Mouse (Mus musculus): ENCODE measurements around the gene Ssr2. TPM values are rescaled to one million over a fixed set of nuclear protein-coding genes. Genes with fewer than 3 reads are reported as not detected.

The Ssr2 gene
- total RNA-seq, 2 experiments from 2014 or later, result 207 to 252 TPM

DNA sequence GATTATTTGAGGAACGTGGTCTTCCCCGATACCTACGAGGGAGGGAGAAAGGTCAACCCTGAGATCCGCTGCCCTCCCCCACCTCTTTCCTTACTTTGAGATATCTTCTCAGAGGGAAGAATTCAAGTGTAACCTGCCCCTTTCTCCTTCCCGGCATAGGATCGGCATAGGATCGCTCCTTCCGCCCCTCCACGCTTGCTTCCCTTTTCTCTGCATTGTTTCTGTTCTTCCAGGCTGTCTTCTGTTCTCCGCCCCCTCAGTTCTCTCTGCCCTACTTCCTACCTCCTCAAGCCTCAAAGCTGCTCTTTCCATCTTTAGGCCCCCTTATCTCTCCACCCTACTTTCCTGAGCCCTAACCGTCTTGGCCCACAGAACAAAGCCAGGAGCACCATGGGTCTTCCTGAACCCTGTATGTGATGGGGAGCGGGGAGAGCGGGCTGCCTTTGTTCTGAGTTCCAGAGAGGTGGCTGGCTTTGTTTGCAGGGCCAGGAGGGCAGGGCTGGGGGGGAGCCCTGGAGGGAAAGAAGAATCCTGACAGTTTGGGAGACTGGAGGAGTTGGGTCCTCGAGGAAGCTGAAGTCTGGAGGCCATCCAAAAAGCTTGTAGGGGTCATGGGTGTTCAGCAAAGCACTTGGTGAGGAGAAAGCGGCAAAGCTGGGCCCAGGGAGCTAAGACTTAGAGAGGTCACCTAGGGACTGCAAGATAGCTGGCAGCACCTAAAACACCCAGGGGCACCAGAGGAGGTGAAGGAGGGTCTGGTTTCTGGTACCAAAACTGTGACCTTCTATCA lies 47.9 kb downstream of the Ssr2 start:
- DNase-seq, result peak in 1 of 2 experiments; percentile 34

DNA sequence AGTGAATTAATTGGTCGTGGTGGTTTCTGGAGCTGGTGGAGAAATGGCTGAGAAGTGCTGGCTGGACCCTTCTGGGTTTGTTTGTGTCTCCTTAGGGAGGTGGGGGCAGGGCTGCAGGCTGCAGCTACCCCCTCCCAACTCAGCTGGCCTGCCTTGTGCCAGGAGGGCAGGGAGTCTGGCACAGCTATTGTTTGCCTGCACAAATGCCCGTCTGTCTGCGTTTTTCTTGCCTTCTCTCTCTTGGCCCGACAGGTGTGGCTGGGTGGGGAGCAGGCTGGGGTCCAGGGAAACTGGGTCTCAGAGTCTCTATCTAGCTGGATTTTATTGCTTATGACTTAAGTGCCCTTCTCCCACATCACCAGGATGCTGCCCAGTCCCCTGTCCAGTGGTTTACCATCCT lies 48.6 kb downstream of the Ssr2 start:
- DNase-seq, result no peak

DNA sequence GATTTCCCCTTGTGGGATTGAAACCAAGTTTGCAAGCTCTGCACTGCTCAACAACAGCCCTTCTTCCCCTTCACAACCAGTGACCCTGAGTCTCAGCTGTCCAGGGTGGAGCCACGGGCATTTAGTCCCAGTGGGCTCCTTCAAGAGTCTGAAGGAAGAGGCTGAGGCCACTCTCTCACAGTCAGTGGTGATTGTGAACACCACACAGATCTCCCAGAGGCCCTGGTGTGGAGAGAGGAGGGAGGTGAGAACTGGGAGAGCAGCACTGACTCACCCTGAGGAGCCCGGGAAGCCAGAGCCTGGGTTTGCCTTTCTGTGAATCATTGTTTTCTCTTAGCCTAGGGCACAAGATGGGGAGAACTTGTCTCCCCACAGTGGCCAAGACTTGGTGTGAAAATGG lies 49.3 kb downstream of the Ssr2 start:
- peak in 1 of 2 experiments; percentile 33 for DNase-seq

DNA sequence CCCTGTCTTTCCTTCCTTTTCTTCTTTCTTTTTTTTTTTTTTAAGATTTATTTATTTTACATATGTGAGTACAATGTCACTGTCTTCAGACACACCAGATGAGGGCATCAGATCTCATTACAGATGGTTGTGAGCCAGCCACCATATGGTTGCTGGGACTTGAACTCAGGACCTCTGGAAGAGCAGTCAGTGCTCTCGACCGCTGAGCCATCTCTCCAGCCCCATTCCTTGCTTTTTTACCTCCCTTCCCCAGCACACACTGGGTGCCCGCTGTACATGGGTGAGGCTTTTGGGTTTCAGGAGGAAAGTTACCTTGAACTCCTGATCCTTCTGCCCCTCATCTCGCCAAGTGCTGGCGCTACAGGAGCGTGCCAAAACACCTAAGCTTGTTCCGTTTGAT lies 49.9 kb downstream of the Ssr2 start:
- no peak for DNase-seq

DNA sequence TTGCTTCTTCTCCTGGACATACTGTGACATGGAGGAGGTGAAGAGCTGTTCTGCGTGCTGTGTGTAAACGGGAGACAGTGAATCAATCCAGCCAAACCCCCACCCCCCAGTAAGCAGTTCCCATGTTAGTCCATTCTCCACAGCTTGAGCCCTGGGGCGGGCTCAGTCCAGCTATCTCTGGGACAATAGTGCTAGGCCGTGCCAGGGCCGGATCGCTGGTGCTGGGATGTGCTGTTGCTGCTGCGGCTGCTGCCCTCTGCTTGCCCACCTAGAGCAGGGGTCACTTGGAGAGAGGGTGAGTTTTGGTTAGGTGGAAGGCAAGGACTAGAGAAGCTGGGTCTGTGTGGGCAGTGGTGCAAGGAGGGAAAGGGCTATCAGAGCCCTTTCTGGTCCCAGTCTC lies 50.6 kb downstream of the Ssr2 start:
- no peak for DNase-seq

DNA sequence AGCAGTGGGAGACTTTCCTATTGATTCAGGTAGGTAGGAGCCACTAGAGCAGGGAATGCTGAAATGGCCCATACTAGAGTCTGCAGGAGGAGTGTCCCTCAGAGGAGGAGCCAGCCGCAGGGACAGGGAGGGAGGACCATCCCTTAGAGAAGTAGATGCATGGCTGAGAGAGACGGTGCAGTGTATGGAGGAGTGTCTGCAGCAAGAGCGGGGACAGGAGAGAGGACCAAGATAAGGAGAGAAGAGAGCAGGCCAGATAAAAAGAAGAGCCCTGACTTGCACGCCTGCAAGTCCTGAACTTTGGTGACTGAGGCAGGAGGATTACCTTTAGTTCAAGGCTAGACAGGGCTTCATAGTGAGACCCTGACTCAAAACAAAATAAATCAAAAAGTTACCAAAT lies 51.4 kb downstream of the Ssr2 start:
- DNase-seq, result no peak

DNA sequence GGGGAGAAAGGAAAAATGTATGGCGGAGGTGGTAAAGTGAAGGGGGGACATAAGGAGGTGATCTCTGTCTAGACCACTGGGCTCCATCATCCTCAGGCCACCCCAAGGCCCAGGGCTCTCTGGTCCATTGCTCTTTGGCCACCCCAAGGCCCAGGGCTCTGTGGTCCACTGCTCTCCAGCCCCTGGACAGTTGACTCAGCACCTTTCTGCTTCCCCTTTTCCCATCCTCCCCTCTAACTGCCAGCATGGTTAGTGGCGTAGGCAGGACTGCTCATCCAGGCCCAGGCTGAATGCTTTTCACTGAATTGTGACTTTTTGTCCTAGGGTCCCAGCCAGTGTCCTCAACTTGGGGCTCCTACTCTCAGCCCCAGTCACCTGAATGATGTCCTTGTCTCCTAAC lies 51.9 kb downstream of the Ssr2 start:
- no peak for DNase-seq

DNA sequence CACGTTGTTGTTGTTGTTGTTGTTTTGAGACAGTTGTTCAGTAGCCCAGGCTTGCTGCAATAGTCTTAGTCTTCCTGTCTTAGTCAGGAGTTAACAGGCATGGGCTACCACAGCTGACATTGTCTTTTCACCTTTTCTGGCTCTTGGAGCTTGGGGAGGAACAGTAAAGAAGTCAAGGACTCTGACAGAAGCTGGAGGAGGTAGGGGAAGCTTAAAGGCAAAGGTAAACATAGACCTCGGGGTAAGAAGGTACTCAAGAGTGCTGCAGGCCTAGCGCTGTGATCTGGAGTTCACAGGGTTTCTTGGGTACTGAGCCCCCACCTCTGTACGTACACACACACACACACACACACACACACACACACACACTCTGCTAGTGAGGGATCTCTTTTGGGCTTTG lies 53.1 kb downstream of the Ssr2 start:
- no peak for DNase-seq

DNA sequence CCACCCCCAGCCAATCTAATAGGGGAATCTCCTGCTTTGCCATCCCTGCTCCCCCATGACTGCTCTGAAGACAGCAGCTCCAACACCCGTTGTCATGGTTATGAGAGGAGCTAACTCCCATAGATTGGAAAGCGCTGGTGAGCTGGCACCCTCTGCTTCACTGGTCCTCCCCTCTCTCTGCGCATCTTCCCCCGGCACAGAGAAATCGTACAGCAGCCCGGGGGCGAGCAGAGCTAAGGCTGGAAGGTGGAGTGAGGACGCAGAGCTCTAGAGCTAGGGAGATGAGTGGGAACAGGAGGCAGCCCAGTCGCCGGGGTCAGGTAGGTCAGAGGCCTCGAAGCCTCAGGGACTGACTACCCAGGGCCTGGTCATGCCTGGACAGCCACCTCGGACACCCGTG lies 53.6 kb downstream of the Ssr2 start:
- DNase-seq, result no peak

DNA sequence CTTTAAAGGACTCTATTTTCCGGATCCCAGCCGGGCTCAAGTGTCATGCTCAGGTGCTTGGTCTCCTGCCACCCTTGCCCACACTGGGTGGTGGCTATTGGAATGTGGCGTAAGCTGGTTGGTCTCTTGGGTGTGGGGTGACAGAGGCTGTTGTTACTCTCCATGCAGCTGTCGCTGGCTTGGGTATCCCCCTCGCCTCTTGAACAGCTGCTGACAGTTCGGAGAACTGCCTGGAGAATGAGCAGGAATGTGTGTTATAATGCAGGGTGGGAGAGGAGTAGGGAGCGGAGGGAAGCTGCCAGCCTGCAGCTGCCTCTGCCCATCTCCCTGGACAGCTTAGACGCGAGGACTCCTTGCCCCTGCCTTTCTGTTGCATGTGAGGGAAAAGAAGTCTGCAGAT lies 54.3 kb downstream of the Ssr2 start:
- no peak for DNase-seq

DNA sequence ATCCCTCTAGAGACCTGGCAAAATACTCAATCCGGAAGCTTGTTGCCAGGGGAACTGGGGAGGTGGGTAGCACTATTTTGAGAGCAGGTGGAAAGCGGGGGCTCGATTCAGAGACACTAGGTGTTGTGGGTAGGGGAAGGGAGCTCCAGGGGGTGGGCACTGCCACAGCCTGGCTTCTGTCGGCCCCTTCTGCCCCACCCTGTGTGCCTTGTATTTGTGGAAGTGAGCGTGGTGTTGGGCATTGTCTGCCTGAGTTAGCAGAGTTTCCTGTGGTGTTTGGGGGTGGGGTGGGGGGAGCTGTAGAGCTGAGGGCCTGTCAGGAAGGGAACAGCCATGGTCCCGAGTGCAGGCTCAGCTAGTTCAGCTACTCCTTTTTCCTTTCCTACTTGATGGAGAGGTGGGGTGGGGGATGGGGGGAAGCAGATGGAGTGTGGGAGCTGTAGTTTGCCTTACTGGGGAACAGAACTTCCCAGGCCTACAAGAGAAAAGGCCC lies 55.2 kb downstream of the Ssr2 start:
- peak; percentile 29 to 60 for DNase-seq

DNA sequence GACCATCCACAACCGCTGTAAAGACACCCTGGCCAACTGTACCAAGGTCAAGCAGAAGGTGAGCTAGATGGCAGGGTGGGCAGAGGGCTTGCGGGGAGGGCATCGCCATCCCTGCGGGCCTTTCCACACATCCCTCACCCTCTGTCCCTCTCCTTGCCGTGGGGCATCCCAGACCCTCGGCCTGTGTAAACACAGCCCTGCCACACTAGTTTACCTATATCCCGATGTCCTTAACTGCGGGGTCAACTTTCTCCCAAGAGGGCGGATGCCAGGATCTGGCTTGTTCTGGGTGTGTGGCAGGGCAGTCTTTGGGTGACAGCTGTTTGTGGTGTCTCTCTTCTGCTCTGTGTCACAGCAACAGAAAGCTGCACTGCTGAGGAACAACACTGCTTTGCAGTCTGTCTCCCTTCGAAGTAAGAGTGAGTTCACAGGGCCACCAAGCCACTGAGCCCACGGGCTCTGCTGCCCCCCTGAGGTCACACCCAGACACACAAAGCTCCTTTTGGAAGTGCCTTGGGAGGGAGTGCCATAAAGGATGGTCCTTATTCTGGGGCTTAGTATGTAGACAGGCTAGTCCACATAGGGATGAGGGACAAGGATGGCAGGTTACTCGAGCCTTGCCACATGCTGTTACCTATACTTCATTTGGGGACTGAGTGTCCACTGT lies 56.4 kb downstream of the Ssr2 start:
- peak; percentile 43 to 47 for DNase-seq

DNA sequence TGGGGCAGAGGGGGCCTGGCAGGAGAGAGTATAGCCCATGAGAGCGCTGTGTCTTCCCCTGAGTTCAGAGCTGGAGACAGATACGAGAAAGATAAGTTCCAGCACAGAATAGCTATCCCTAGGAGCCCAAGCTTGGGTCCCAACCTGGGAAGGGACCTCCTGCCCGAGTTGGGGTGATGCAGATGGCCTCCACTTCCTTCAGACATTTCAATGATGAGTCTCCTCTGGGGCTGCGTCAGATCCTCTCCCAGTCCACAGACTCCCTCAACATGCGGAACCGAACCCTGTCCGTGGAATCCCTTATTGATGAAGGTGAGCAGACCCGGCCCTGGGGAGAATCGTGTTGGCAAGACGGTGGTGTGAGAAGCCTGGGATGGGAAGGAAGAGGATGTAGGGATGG lies 57.4 kb downstream of the Ssr2 start:
- no peak for DNase-seq

DNA sequence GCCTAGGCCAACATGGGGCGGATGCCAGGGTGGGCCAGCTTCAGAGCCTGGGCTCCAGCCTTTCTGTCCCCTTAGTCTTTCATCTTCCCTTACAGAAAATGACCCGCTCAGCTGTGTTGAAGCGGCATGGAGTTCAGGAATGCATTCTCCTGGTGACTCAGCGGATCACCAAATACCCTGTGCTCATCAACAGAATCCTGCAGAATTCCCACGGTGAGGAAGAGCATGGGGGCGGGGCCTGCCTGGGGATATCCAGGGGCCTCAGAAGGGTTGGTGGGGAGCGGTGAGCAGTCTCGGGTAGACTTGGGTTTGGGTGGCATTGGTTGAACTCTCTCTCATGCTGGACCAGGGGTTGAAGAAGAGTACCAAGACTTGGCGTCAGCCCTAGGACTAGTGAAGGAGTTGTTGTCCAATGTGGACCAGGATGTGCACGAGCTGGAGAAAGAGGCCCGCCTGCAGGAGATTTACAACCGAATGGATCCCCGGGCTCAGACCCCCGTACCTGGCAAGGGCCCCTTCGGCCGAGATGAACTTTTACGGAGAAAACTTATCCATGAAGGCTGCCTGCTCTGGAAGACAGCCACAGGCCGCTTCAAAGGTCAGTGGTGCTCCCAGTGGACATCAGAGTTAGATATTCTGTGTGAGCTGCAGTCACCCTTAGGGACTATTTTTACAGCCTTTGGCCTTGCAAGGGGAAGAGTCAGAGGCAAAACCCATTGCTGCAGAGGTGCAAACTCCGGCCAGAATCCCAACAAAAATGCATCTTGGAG lies 60.0 kb downstream of the Ssr2 start:
- DNase-seq, result no peak

DNA sequence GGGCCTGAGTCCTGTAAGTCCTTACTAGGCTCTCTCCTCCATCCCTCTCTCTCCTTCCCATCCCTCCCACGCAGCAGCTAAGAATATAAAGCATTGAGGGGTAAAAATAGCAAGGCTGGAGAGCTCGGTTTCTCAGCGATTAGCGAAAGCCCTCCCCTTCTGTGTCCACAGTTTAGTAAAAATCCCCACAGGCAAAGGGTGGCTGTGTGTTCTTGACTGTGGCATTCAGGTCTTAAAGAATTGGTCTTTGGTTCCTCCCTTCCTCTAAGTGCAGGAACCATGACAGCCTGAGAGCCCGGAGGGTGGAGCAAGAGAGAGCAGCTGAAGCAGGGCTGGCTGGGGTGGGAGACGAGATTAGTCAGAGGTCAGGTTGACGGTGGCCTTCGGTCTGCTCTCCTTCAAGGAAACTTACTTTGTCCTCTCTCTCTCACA lies 60.9 kb downstream of the Ssr2 start:
- no peak for DNase-seq

DNA sequence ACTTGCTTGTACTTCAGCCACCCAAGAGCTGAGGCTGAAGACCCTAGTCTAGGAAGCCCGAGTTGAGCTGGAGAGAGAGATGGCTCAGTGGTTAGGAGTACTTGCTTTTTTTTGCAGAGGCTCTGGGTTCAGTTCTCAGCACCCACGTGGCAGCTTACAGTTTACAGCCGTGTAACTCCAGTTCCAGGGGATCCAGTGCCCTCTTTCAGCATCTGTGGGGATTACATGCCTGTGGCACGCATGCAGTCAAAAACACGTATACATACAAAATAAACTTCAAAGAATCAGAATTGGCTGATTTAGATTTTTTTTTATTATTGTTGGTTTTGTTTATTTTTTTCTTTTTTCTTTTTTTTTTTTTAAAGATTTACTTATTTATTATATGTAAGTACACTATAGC lies 61.5 kb downstream of the Ssr2 start:
- DNase-seq, result no peak

Small RNA genes within 50 kb of the gene (microRNA-seq; reads per million reads assigned to microRNA genes)
- not detected for gene Mir1905

Other genes starting within 250 kb of the Ssr2 start
- 10 to 100 TPM in 1 of 2 experiments, 1 to 10 TPM in 1; 9.8 to 13.9 TPM for gene Tmem79, start 239.7 kb upstream of the Ssr2 start, total RNA-seq (2021)
- 10 to 100 TPM; 43.2 to 45.0 TPM for gene Smg5, start 239.6 kb upstream of the Ssr2 start, total RNA-seq (2021)
- 1 to 10 TPM in 1 of 2 experiments, under 1 TPM in 1; 0.96 to 1.5 TPM for gene Paqr6, start 211.3 kb upstream of the Ssr2 start, total RNA-seq (2021)
- under 1 TPM in 1 of 2 experiments, not detected in 1; 0.76 TPM for gene Bglap3, start 203.1 kb upstream of the Ssr2 start, total RNA-seq (2021)
- gene Bglap2, start 197.2 kb upstream of the Ssr2 start, total RNA-seq (2021), result not detected
- 1 to 10 TPM in 1 of 2 experiments, under 1 TPM in 1; 0.99 to 1.9 TPM for gene Bglap, start 191.4 kb upstream of the Ssr2 start, total RNA-seq (2021)
- gene Pmf1, start 165.5 kb upstream of the Ssr2 start, total RNA-seq (2021), result 10 to 100 TPM; 29.4 to 43.1 TPM
- gene Slc25a44, start 150.7 kb upstream of the Ssr2 start, total RNA-seq (2021), result 10 to 100 TPM; 47.2 to 48.1 TPM
- 10 to 100 TPM in 1 of 2 experiments, 1 to 10 TPM in 1; 8.9 to 12.6 TPM for gene Sema4a, start 114.7 kb upstream of the Ssr2 start, total RNA-seq (2021)
- gene Lmna, start 65.9 kb upstream of the Ssr2 start, total RNA-seq (2021), result 100 to 1,000 TPM; 109 to 141 TPM
- gene Mex3a, start 43.5 kb upstream of the Ssr2 start, total RNA-seq (2021), result 1 to 10 TPM; 3.1 to 4.3 TPM
- not detected for gene Rab25, start 27.6 kb upstream of the Ssr2 start, total RNA-seq (2021)
- 100 to 1,000 TPM; 142 to 148 TPM for gene Lamtor2, start 22.8 kb upstream of the Ssr2 start, total RNA-seq (2021)
- gene Ubqln4, start 22.1 kb upstream of the Ssr2 start, total RNA-seq (2021), result 10 to 100 TPM; 73.3 to 74.2 TPM
- gene Arhgef2, start 30.1 kb downstream of the Ssr2 start, total RNA-seq (2021), result 10 to 100 TPM; 24.6 to 25.3 TPM
- gene Rxfp4, start 77.3 kb downstream of the Ssr2 start, total RNA-seq (2021), result not detected
- gene Khdc4, start 109.9 kb downstream of the Ssr2 start, total RNA-seq (2021), result 10 to 100 TPM; 46.5 to 64.3 TPM
- 10 to 100 TPM; 49.9 to 58.4 TPM for gene Rit1, start 141.0 kb downstream of the Ssr2 start, total RNA-seq (2021)
- gene Syt11, start 199.3 kb downstream of the Ssr2 start, total RNA-seq (2021), result 1 to 10 TPM; 6.0 to 9.4 TPM

Data from adrenal gland, postnatal 36 days (tissue).